Mouse (Mus musculus) thymus, postnatal 14 days (tissue): ENCODE measurements at regions not wholly inside any gene's neighbourhood (a gene's known extent, or its start where the extent isn't known, plus 50 kb on each side); places are given as distances from the start of the nearest gene placed in this dataset.

ENCODE experiments used
- DNase-seq: peaks from one replicate; pipeline ENCODE4 v3.0.0; 2021

- peak; percentile 87 for DNase-seq
Measured at GRCm38 (mm10) chr11:71674319-71674718, 75.4 kb upstream of the Wscd1 start.

GRCm38 (mm10) chr11:71675714-71676313, 73.9 kb upstream of the Wscd1 start:
- DNase-seq: no peak

- DNase-seq: no peak
Measured at GRCm38 (mm10) chr11:71697017-71697416, 52.7 kb upstream of the Wscd1 start.

- DNase-seq: no peak
Measured at GRCm38 (mm10) chr11:71698836-71699235, 50.9 kb upstream of the Wscd1 start.
